Mouse (Mus musculus) embryonic facial prominence, embryonic 10.5 days (tissue): ENCODE data around the gene Tap1. TPM values are rescaled to one million over a fixed set of nuclear protein-coding genes. Genes with fewer than 3 reads are reported as not detected.
A peak's percentile ranks its signal among the peaks of the same experiment; 100 is the strongest.
"Not testable (repeated sequence)": the region's sequence is repeated elsewhere in the genome, so short reads cannot be mapped to it uniquely, and the experiment has no call there.

Source experiments
- DNase-seq: peaks from one replicate; pipeline ENCODE4 v3.0.0-alpha.2; 2017; ENCODE audit warnings: low spot score
- H3K27ac ChIP-seq: fragments of 300-500 bp; sonication (generic); replicated peaks from 2 replicates; pipeline ENCODE4 v1.5.1; 2016; ENCODE audit warnings: mild to moderate bottlenecking
- H3K27me3 ChIP-seq: fragments of 300-500 bp; sonication (generic); replicated peaks from 2 replicates; pipeline ENCODE4 v1.6.1; 2016; ENCODE audit warnings: low read depth, mild to moderate bottlenecking; ENCODE audit not compliant: poor library complexity, severe bottlenecking
- H3K36me3 ChIP-seq: fragments of 300-500 bp; sonication (generic); replicated peaks from 2 replicates; pipeline ENCODE4 v1.6.1; 2016; ENCODE audit warnings: mild to moderate bottlenecking, moderate library complexity
- H3K4me1 ChIP-seq: fragments of 300-500 bp; sonication (generic); 2 replicates; pipeline ENCODE4 v1.6.1; 2016
- H3K4me3 ChIP-seq: fragments of 300-500 bp; sonication (generic); 2 replicates; pipeline ENCODE4 v1.5.1; 2016; ENCODE audit warnings: mild to moderate bottlenecking, moderate library complexity
- H3K9me3 ChIP-seq: fragments of 300-500 bp; sonication (generic); 2 replicates; pipeline ENCODE4 v1.6.1; 2016; ENCODE audit warnings: mild to moderate bottlenecking
- WGBS: fragments of 180-500 bp; shearing (Covaris S2); methylation state at CpG from one replicate; pipeline ENCODE4 v1.1.7; 2016; 5-methylcytosine and 5-hydroxymethylcytosine counted together
- polyA plus RNA-seq: library from polyadenylated mRNA; unstranded; fragments of >200 nt; fragmentation: Nextera tagmentation; extraction: Ambion mirVana; gene quantifications from 2 replicates; pipeline ENCODE4 v1.2.1, GENCODE M21; 2016

The Tap1 gene
- polyA plus RNA-seq, 1 experiment from 2014 or later: 2.8 TPM

DNA sequence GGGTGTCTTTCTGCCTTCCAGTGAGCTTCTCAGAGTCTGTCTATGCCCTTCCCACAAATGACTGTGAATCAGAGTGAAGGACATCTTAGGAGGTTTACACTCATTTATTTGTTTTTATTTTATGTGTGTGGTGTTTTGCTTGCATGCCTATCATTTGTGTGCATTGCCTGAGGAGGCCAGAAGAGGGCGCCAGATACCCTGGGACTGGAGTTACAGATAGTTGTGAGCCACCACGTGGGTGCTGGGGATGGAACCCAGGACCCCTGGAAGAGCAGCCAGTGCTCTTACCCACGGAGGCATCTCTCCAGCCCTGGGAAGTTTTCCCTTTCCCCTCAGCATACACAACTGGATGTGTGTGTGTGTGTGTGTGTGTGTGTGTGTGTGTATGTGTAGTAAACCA lies 22.3 kb downstream of the Tap1 start:
- Histone ChIP-seq H3K4me3 (no peak overlapping the region), H3K27ac (no peak overlapping the region), H3K27me3 (peaks cover 95% of the 10 kb centered on the region), H3K36me3 (no peaks in the 10 kb centered on the region), H3K4me1 (peaks cover 11% of the 10 kb centered on the region), H3K9me3 (peaks cover 4% of the 10 kb centered on the region; the same call in 1 of the 2 replicates)
- no peak for DNase-seq
- 45% methylated on average over 3 of the region's 3 CpGs for WGBS

DNA sequence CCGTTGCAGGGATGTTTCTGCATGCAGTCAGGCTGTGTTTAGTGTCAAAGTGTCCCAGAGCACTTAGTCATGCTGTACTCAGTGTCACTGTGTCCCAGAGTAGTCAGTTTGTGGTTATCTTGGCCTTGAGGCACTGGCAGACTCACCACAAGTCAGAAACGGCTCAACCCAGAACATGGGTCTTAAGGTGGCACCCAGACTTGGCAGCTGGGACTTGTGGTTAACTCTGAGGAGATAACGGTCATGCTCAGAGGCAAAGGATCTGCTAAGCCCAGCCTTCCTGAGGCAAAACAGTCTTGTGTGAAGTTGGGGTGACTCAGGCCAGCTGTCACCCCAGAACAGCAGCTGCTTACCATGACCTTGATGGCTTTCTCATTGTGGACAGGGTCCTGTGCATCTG lies 23.2 kb downstream of the Tap1 start:
- no peak for DNase-seq
- H3K36me3 ChIP-seq: no peaks in the 10 kb centered on the region
- no peak overlapping the region for H3K27ac ChIP-seq
- H3K9me3 ChIP-seq: peaks cover 4% of the 10 kb centered on the region; the same call in 1 of the 2 replicates
- H3K27me3 ChIP-seq: peaks cover 95% of the 10 kb centered on the region
- H3K4me1 ChIP-seq: peaks cover 4% of the 10 kb centered on the region
- WGBS: 72% methylated on average over 3 of the region's 3 CpGs
- H3K4me3 ChIP-seq: no peak overlapping the region

GRCm38 (mm10) chr17:34211746-34212365 lies 24.5 kb downstream of the Tap1 start:
- H3K4me1 ChIP-seq: peaks cover 4% of the 10 kb centered on the region
- 16% methylated on average over 23 of the region's 23 CpGs for WGBS
- no peaks in the 10 kb centered on the region for H3K36me3 ChIP-seq
- no peak overlapping the region for H3K4me3 ChIP-seq
- H3K27me3 ChIP-seq: peaks cover 86% of the 10 kb centered on the region
- DNase-seq: no peak
- H3K27ac ChIP-seq: no peak overlapping the region
- peaks cover 4% of the 10 kb centered on the region; the same call in 1 of the 2 replicates for H3K9me3 ChIP-seq

DNA sequence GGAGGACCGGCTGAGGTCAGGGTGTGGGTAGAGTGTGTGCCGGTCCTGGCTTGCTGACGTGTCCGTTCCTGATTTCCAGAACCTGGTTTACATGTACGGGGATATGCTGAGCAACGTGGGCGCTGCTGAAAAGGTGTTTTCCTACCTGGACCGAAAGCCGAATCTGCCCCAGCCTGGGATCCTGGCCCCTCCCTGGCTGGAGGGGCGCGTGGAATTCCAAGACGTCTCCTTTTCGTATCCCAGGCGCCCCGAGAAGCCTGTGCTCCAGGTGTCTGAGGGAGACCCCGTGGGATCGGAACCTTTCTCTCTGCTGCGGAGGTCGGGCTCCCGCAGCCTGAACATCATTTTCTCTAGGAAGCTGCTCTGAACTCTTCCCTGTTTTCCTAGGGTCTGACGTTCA lies 26.6 kb downstream of the Tap1 start:
- no peaks in the 10 kb centered on the region for H3K36me3 ChIP-seq
- peaks cover 69% of the 10 kb centered on the region for H3K27me3 ChIP-seq
- H3K27ac ChIP-seq: no peak overlapping the region
- H3K4me1 ChIP-seq: peaks cover 4% of the 10 kb centered on the region
- WGBS: 53% methylated on average over 21 of the region's 21 CpGs
- H3K9me3 ChIP-seq: peaks cover 8% of the 10 kb centered on the region; the same call in 1 of the 2 replicates
- DNase-seq: no peak
- H3K4me3 ChIP-seq: peak overlapping the region; percentile 23; the same call in 1 of the 2 replicates

GRCm38 (mm10) chr17:34215176-34215575 lies 27.8 kb downstream of the Tap1 start:
- peaks cover 4% of the 10 kb centered on the region for H3K4me1 ChIP-seq
- H3K27ac ChIP-seq: no peak overlapping the region
- no peaks in the 10 kb centered on the region for H3K36me3 ChIP-seq
- no peak overlapping the region for H3K4me3 ChIP-seq
- peaks cover 58% of the 10 kb centered on the region for H3K27me3 ChIP-seq
- no peak for DNase-seq
- peaks cover 6% of the 10 kb centered on the region; the same call in 1 of the 2 replicates for H3K9me3 ChIP-seq
- WGBS: 84% methylated on average over 12 of the region's 12 CpGs

GRCm38 (mm10) chr17:34217216-34217928 lies 30.0 kb downstream of the Tap1 start:
- Histone ChIP-seq H3K9me3 (peaks cover 6% of the 10 kb centered on the region; the same call in 1 of the 2 replicates), H3K27ac (no peak overlapping the region), H3K36me3 (no peaks in the 10 kb centered on the region), H3K4me3 (no peak overlapping the region), H3K27me3 (peaks cover 36% of the 10 kb centered on the region), H3K4me1 (no peaks in the 10 kb centered on the region)
- no peak for DNase-seq
- 91% methylated on average over 8 of the region's 8 CpGs for WGBS

DNA sequence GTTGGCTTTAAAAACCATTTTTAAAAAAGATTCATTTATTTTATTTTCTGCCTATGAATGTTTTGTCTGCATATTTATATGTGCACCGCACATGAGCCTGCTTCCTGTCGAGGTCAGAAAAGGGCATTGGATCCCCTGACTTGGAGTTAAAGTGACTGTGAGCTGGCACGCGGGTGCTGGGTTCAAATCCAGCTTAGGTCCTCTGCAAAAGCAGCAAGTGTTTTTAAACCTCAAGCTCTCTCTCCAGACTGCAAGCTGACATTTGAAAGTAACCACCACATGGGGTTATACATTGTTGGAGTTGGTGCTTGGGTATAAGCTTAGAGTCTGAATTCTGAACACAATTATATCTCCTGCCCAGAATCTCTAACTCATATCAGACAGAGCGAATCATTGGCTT lies 30.6 kb downstream of the Tap1 start:
- H3K4me3 ChIP-seq: no peak overlapping the region
- H3K4me1 ChIP-seq: no peaks in the 10 kb centered on the region
- H3K27me3 ChIP-seq: peaks cover 30% of the 10 kb centered on the region
- H3K9me3 ChIP-seq: peaks cover 6% of the 10 kb centered on the region; the same call in 1 of the 2 replicates
- DNase-seq: no peak
- 90% methylated on average over 5 of the region's 5 CpGs for WGBS
- H3K36me3 ChIP-seq: no peaks in the 10 kb centered on the region
- no peak overlapping the region for H3K27ac ChIP-seq

DNA sequence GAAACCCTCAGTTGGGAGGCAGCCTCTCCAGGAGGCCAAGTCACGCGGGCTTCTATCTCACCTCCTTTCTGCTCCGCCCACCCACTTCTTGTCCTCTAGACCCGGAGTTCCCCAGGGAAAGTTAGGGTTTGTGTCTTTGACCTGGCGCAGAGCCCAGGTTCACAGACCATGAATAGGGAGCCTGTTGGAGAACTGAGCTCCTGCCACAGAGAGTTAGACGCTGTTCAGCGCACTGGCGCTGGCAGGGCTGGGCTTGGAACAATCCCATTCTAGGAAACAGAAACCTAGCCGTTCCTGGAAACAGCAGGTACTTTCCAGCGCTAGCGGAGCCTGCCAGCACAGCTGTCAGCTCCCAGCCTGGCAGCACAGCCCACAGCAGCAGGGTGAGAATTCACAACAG lies 31.3 kb downstream of the Tap1 start:
- peaks cover 6% of the 10 kb centered on the region; the same call in 1 of the 2 replicates for H3K9me3 ChIP-seq
- no peaks in the 10 kb centered on the region for H3K36me3 ChIP-seq
- DNase-seq: no peak
- 90% methylated on average over 11 of the region's 11 CpGs for WGBS
- no peak overlapping the region for H3K4me3 ChIP-seq
- H3K27ac ChIP-seq: no peak overlapping the region
- peaks cover 23% of the 10 kb centered on the region for H3K27me3 ChIP-seq
- H3K4me1 ChIP-seq: no peaks in the 10 kb centered on the region

DNA sequence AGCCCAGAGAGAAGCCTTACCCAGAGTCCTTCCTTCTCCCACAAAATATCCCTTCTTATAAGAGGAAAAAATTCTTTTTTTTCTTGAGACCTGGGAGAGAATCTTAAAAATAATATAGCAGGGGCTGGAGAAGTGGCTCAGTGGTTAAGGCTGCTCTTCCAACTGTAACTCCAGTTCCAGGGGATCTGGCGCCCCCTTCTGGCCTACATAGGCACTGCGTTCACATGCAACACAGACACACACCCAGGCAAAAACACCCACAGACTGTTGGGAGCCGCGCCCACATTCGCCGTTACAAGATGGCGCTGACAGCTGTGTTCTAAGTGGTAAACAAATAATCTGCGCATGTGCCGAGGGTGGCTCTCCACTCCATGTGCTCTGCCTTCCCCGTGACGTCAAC lies 31.7 kb downstream of the Tap1 start:
- DNase-seq, H3K4me1 ChIP-seq, H3K9me3 ChIP-seq, H3K36me3 ChIP-seq, H3K4me3 ChIP-seq, H3K27ac ChIP-seq: not testable (repeated sequence)
- 89% methylated on average over 9 of the region's 11 CpGs for WGBS
- H3K27me3 ChIP-seq: peaks cover 19% of the 10 kb centered on the region

DNA sequence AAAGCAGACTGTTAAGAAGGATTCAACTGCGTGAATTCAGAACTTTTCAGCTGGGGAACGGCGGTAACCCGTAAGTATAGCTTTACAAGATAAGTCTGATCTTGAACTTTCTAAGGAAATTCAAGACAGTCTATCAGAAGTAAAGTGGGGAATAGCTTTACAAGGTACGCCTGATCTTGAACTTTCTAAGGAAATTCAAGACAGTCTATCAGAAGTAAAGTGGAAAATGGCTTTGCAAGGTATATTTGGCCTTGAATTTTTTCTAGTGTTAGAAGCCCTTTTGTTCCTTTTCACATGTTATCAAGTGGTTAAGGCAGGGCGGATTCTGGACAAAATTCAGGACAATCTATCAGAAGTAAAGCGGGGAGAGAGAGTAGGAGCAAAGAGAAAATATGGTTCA lies 32.4 kb downstream of the Tap1 start:
- H3K36me3 ChIP-seq, H3K4me1 ChIP-seq, H3K27ac ChIP-seq, H3K4me3 ChIP-seq, H3K9me3 ChIP-seq, DNase-seq: not testable (repeated sequence)
- H3K27me3 ChIP-seq: peaks cover 12% of the 10 kb centered on the region
- 93% methylated on average over 3 of the region's 7 CpGs for WGBS

DNA sequence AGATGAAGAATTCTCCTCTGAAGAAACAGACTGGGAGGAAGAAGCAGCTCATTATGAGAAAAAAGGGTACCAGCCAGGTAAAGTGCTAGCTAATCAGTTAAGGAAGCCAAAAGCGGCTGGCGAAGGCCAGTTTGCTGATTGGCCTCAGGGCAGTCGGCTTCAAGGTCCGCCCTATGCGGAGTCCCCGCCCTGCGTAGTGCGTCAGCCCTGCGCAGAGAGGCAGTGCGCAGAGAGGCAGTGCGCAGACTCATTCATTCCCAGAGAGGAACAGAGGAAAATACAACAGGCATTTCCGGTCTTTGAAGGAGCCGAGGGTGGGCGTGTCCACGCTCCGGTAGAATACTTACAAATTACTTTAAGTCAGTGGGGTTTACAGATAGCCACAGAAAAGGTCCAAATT lies 33.0 kb downstream of the Tap1 start:
- H3K4me1 ChIP-seq, DNase-seq, H3K27me3 ChIP-seq, H3K27ac ChIP-seq, H3K4me3 ChIP-seq, H3K36me3 ChIP-seq: not testable (repeated sequence)
- 97% methylated on average over 9 of the region's 16 CpGs for WGBS
- peaks cover 15% of the 10 kb centered on the region for H3K9me3 ChIP-seq

DNA sequence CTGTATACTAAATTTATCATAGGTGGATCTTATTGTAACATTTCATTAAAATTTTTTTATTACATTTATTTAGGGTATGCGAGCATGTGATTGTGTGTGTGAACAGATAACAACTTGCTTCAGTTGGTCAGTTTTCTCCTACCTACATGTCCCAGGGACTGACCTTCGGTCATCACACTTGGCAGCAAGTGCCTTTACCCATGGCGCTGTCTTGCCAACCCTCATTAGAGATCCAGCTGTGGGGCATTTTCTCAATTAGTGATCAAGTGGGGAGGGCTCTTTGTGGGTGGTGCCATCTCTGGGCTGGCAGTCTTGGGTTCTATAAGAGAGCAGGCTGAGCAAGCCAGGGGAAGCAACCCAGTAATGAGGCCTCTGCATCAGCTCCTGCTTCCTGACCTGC lies 37.5 kb downstream of the Tap1 start:
- Histone ChIP-seq H3K27ac (no peak overlapping the region), H3K27me3 (no peaks in the 10 kb centered on the region), H3K36me3 (no peaks in the 10 kb centered on the region), H3K9me3 (peaks cover 11% of the 10 kb centered on the region), H3K4me1 (no peaks in the 10 kb centered on the region), H3K4me3 (no peak overlapping the region)
- no peak for DNase-seq
- 91% methylated on average over 3 of the region's 3 CpGs for WGBS

- Histone ChIP-seq H3K27ac (no peak overlapping the region), H3K36me3 (no peaks in the 10 kb centered on the region), H3K27me3 (no peaks in the 10 kb centered on the region), H3K9me3 (peaks cover 11% of the 10 kb centered on the region), H3K4me3 (no peak overlapping the region), H3K4me1 (no peaks in the 10 kb centered on the region)
- 94% methylated on average over 8 of the region's 8 CpGs for WGBS
- no peak for DNase-seq
Measured at GRCm38 (mm10) chr17:34225426-34225825, 38.1 kb downstream of the Tap1 start.
